Mouse (Mus musculus): ENCODE measurements at regions not wholly inside any gene's neighbourhood (a gene's known extent, or its start where the extent isn't known, plus 50 kb on each side); places are given as distances from the start of the nearest gene placed in this dataset.

DNA sequence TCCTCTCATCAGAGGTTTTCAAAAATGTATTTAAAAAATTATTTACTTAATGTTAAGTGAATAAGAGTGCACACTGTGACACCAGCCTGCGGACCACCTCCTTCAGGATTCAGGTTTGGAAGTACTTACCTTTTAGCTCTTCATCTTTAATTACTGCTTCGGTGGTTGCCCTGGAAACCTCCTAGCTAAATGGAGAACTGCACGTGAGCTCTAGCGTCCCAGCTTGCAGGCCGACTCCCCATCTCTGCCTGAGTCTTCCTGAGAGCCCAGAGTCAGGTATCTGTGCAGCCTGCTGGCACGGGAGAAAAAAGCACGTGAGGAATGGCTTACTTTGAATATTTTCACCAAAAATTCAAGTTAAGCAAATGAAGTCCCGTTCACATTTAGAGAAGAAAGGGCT lies 207.5 kb upstream of the Klf14 start:
- TF ChIP-seq GATA4 (IDR thresholded peaks at IDR 0.05; ENCODE audit: insufficient replicate concordance, low read length): no peak

DNA sequence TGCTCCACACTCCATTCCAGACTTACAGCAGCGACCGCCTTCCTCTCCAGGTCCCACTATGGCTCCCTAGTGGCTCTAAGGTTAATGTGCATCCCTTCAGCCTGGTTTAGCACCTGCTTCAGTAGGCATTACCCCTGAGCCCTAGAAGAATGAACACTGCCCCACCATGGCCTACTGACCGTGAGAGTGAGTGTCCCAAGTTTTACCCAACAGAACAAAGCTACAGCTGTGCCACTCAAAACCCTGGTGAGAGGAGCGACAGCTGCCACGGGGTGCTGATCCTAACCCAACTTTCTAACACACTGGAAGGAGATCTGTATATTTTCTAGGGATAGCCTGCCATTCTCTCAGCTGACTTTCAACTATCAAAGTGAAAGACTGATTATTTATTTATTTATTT lies 208.9 kb upstream of the Klf14 start:
- TF ChIP-seq GATA4 (IDR thresholded peaks at IDR 0.05; ENCODE audit: insufficient replicate concordance, low read length): no peak

DNA sequence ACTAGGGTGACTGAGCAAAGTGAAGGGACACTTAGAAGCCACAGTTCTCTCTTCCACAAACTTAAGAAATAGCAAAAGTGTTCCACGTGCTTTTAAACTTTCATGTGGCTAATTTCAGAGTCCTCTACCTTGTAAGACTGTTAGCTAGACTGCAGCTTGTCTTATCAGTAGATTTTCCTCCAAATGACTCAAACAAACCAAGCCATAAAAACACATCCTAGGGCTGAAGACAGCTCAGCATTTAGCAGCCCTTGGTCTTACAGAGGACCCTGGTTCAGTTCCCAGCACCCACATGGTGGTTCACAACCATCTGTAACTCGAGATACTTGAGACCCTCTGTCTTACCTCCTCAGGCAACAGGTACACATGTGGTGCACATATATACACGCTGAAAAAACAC lies 209.9 kb upstream of the Klf14 start:
- no peak for TF ChIP-seq GATA4 (IDR thresholded peaks at IDR 0.05; ENCODE audit: insufficient replicate concordance, low read length)

DNA sequence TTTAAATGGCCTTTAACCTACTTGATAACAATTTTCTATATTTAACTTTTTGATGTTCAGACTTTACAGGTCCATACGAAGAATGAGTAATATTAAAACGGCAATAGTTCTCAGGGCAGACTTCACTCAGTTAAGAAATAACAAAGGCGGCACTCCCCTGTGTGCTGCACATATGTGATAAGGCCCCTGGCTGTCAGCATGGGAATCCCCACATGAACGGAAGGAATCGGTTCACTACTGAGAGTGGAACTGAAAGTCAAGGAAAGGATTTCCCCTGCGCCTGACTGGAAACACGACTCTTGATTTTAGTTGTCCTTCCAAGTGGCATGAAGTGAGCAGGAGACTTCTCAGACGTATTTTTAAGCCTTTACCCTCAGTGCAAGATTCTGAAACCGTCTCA lies 210.5 kb upstream of the Klf14 start:
- peak; percentile 45; the same call in 1 of the 2 replicates for TF ChIP-seq GATA4 (IDR thresholded peaks at IDR 0.05; ENCODE audit: insufficient replicate concordance, low read length)

DNA sequence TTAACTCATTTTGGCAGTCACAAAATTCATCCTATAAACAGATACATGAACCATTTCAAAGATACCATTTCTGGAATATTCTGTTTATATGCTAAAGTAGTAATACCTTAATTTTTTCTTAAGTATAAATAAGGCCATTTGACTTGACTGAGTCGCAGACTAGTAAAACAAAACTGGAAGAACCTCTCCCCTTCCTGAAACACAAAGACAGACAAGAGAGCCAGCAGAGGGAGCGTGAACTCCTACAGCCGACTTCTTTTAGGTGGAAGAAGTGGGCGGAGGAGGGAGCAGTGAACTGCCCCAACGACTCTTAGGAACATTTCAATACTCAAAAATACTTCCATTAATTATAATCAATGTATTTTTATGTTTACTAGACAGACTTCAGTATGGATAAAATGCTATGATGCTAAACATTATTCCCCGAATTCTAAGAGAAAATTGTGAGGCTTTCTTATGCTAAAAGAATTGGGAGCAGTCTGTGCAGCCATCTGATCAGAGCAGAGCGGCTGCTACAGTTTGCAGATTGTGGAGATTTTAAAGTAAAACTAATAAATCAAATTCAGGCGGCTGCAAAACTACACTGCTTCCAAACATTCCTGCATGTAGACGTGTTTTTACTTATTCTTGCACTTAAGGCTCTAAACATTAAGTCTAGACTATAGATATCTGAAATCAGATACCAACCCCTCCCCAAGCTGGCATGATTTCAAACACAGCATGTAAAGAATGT lies 211.2 kb upstream of the Klf14 start:
- no peak for TF ChIP-seq GATA4 (IDR thresholded peaks at IDR 0.05; ENCODE audit: insufficient replicate concordance, low read length)

DNA sequence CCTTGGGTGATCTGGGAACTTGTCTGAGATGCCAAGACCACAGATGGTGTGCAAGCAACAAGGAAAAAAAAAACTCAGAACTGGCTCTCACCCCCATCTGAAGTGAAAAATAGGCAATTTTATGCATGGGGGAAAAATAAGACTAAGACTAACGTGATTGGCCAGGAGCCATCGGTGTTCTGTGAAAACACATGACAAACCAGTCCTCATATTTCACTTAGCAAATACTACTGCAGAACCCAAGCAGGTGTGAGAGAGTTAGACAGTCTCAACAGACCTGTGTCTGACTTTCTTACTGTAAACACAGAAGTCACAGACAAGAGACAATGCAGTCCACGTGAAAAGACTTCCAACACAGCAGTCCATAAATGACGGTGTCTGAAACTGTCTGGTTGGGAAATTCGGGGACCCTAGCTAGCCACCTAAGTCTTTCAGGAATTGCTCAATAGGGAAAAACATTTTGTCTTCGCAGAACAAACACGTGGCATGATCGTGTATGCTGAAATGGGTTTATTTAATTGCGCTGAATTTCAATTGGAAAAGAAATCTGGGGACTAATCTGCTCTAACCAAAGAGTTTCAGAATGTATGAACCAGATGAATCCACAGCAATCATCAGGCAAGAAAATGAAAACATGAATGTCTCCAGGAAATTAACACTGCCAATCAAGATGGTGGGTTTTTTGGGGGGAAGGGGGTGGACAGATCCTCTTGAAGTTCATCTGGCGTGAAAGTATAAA lies 213.1 kb upstream of the Klf14 start:
- no peak for TF ChIP-seq GATA4 (IDR thresholded peaks at IDR 0.05; ENCODE audit: insufficient replicate concordance, low read length)

DNA sequence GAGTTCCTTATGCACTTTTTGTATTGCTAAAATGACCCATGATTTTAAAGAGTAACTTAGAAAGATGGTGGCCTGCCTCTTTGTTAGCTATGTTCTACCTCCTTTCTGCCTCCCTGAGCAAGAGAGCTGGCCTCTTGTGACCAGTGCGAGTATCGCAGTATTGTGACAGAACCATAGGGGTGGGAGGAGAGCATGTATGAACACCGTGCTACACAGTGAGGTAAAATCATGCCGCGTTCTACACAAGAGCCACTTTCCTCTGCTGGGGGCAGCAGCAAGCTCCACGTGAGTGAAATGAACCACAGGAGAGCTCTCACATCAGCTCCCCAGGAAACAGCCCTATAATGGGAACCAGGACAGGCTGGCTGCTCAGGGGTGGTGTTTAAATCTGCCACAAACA lies 216.9 kb upstream of the Klf14 start:
- TF ChIP-seq GATA4 (IDR thresholded peaks at IDR 0.05; ENCODE audit: insufficient replicate concordance, low read length): no peak

DNA sequence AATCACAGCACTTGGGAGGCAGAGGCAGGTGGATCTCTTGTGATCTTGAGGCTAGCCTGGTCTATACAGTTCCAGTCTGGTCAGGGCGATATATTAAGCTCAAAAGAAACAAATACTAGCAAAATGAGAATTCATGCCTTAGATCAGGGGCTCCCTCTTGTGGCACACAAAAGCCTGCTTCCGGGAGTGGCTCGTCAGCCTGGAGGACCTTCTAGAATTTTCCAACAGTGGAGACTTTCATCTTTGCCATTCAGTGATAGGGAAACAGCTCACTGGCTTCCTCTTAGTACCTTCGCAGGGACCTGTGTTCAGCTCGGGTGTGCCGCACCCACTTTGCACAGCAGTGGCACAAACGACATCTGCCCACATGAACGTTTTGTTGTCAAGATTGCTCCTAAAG lies 217.5 kb upstream of the Klf14 start:
- no peak for TF ChIP-seq GATA4 (IDR thresholded peaks at IDR 0.05; ENCODE audit: insufficient replicate concordance, low read length)

DNA sequence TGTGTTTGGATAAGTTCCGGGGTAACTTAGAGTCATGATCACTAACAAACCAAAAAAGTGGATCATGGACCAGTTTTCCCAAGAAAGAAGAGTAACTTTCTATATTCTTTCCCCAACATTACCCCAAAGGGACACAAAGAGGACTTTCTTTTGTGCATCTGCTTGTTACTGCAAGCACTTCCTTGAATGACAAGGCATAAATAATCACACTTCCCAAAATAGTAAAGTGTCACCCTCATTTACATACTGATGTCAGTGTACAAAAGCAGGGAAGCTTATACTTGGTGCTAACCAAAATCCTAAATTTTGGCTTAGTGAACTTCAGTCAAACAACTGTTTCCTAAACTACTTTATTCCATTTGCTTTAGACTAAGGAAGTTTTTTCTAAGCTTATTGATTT lies 218.0 kb upstream of the Klf14 start:
- TF ChIP-seq GATA4 (IDR thresholded peaks at IDR 0.05; ENCODE audit: insufficient replicate concordance, low read length): no peak

DNA sequence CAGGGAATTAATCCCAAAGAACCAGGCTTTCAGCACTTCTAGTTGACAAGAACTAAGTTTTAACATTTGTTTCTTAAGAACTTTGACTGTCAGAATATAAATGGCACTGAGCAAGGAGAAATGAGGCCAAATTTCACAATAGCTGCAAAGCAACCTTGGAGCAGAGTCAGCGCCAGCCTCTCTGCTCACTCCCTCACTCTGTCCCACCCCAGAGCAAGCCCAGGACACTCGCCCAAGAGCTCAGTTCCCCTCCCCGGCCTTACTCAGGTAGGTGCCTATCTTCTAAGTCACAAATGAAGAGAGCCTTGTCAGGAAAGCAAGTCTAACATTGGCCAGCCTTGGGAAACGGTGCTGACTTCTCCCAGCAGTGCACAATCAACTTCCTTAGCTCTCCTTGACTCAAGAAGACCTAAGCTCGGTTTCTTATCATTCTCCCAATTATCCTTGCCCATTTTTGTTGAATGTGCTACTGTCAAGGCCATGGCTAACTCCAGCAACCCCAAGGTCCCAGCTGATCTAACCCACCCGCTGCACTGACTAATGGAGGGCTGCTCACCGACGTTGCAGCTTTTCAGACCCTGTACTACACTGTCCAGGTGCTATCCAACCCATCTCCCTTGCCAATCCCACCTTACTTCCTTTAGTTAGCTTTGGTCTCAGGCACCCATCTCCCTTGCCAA lies 219.5 kb upstream of the Klf14 start:
- TF ChIP-seq GATA4 (IDR thresholded peaks at IDR 0.05; ENCODE audit: insufficient replicate concordance, low read length): no peak

DNA sequence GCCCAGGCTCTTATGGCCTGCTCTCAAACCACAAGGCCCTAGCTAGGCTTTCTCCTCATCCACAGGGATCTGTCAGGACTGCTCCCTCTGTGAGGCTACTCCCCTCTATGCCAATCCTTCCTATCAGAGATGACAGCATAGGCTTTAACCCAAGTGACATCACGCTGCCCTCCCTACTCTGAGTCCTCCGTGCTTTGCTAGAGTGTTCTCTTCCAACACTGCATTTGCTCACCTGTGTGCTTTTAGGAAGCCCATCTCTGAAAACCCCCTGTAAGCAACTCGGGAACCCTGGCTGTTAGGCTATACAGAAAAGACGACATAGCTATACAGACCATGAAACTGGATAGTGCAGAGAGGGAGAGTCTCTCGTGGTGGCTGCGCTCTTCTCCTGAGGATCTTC lies 216.3 kb upstream of the Mkln1 start:
- no peak for TF ChIP-seq GATA4 (IDR thresholded peaks at IDR 0.05; ENCODE audit: insufficient replicate concordance, low read length)

DNA sequence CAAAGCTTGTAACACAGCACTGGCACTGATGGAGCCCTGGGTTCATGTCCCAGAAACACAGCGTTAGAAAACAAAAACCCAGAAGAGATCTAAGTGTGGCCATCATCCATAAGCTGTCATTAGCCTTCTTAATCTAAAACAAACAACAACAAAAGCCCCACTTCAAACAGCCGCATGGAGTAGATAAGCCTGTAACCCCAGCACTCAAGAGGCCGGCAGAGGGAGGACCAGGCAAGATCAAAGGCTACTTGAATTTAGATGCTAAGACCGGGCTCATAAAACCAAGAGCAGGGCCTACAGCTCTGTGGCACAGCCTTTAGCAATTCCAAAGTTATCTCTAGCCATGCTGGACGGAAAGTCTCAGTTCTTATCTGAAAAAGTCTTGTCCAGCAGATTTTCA lies 215.4 kb upstream of the Mkln1 start:
- TF ChIP-seq GATA4 (IDR thresholded peaks at IDR 0.05; ENCODE audit: insufficient replicate concordance, low read length): no peak

DNA sequence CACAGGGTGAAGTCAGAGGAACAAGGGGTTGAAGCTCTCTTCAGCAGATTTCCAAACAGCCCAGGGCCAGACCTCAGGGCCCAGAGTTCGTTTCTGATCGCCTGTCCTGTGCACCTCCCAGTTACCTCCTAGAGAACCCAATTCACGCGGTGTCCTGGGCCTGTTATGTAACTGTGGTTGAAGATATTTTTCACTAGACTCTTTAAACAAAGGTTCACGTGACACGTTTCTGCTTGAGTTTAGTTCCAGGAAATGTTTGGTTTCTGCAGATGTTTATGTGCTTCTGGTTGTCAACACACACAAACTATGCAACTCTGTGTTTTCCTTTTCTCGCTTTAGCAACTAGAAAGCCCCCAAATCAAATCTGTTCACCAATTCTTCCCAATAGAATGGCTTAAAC lies 214.0 kb upstream of the Mkln1 start:
- no peak for TF ChIP-seq GATA4 (IDR thresholded peaks at IDR 0.05; ENCODE audit: insufficient replicate concordance, low read length)

DNA sequence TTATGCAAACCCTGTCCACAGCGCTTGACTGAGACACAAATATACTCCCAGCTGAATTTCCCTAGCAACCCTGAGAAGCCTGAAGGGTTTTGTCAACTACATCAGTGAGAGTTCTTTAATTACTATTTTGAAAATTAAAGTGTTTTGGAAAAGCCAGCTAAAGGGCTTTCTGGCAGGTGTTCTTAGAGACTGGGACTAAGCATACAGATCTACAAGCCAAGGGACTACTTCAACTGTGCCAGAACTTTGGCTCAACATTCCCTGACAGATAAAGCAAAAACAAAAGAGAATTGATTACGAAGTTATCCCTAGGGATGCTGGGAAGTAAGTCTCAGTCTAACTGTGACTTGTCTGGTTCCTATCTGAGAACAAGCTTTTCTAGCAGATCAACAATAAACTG lies 213.4 kb upstream of the Mkln1 start:
- TF ChIP-seq GATA4 (IDR thresholded peaks at IDR 0.05; ENCODE audit: insufficient replicate concordance, low read length): no peak

DNA sequence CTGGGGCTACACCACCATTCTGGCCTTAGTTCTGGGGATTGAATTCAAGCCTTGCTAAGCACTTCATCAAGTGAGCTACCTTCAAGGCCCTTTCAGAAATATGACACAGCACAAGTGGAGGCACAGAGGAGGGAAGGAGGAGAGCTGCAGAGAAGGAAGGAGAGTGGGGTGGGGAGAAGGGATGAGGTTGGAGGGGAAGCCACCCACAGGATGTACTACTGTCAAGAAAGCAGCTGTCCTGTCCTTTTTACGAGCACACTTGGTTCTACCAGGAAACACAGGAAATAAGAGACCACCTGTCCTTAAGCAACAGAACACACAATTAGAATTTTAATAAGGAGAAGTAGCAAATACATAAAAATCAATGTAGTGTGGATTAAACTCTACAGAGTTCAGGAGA lies 210.5 kb upstream of the Mkln1 start:
- no peak for TF ChIP-seq GATA4 (IDR thresholded peaks at IDR 0.05; ENCODE audit: insufficient replicate concordance, low read length)

DNA sequence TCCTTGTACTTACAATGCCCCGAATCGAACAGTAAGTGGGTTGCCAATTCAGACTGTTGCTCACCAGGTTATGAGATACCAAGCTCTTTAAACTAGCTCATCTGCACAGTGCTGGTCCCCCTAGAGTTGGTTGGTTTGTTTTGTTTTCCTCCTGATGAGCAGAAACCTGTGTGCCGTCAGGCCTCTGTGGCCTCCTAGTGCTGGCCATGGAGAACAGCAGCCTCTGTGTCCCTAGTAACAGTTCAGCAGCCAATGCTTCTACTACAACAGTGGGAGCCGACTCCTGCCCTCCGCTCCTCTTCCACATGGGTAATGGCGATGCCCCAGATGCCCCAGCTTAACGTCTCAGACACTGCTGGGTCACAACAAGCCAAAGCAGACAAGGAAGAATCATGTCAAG lies 209.5 kb upstream of the Mkln1 start:
- TF ChIP-seq GATA4 (IDR thresholded peaks at IDR 0.05; ENCODE audit: insufficient replicate concordance, low read length): no peak

Measured in liver, adult (tissue).